Mouse (Mus musculus): ENCODE results near the gene Samd4b.

Gene Samd4b

GRCm38 (mm10) chr7:28444344-28444974 is 153.5 kb downstream of the Samd4b start:
- DNase-seq (ENCODE audit: low spot score in 2 of 2) = no peak

GRCm38 (mm10) chr7:28442688-28443087 is 155.3 kb downstream of the Samd4b start:
- no peak for DNase-seq (ENCODE audit: low spot score in 2 of 2)

- DNase-seq (ENCODE audit: low spot score in 2 of 2) = no peak
These were observed 156.0 kb downstream of the Samd4b start for GRCm38 (mm10) chr7:28441776-28442485.

GRCm38 (mm10) chr7:28440739-28441138 is 157.2 kb downstream of the Samd4b start:
- DNase-seq (ENCODE audit: low spot score in 2 of 2) = no peak

- DNase-seq (ENCODE audit: low spot score in 2 of 2) = no peak
These were observed 159.2 kb downstream of the Samd4b start for GRCm38 (mm10) chr7:28438771-28439170.

- DNase-seq (ENCODE audit: low spot score in 2 of 2) = no peak
These were observed 160.0 kb downstream of the Samd4b start for GRCm38 (mm10) chr7:28437964-28438363.

- peak; percentile 76 to 78 for DNase-seq (ENCODE audit: low spot score in 2 of 2)
These were observed 160.9 kb downstream of the Samd4b start, which contains the start of gene Gmfg for GRCm38 (mm10) chr7:28436932-28437570. Gmfg (plus strand) TSS chr7:28437447.

- peak; percentile 99 to 100 for DNase-seq (ENCODE audit: low spot score in 2 of 2)
These were observed 161.6 kb downstream of the Samd4b start for GRCm38 (mm10) chr7:28436271-28436904.

- peak in 1 of 2 experiments; percentile 29 for DNase-seq (ENCODE audit: low spot score in 2 of 2)
These were observed 162.2 kb downstream of the Samd4b start for GRCm38 (mm10) chr7:28435660-28436259.

- DNase-seq (ENCODE audit: low spot score in 2 of 2) = no peak
These were observed 165.7 kb downstream of the Samd4b start for GRCm38 (mm10) chr7:28432252-28432651.

GRCm38 (mm10) chr7:28430512-28430911 is 167.4 kb downstream of the Samd4b start:
- DNase-seq (ENCODE audit: low spot score in 2 of 2) = no peak

GRCm38 (mm10) chr7:28427738-28428137 is 170.2 kb downstream of the Samd4b start:
- DNase-seq (ENCODE audit: low spot score in 2 of 2) = no peak

- DNase-seq (ENCODE audit: low spot score in 2 of 2) = no peak
These were observed 174.9 kb downstream of the Samd4b start for GRCm38 (mm10) chr7:28423018-28423417.

- no peak for DNase-seq (ENCODE audit: low spot score in 2 of 2)
These were observed 178.5 kb downstream of the Samd4b start for GRCm38 (mm10) chr7:28419416-28419815.

- no peak for DNase-seq (ENCODE audit: low spot score in 2 of 2)
These were observed 179.8 kb downstream of the Samd4b start for GRCm38 (mm10) chr7:28418096-28418670.

GRCm38 (mm10) chr7:28417368-28417767 is 180.6 kb downstream of the Samd4b start:
- no peak for DNase-seq (ENCODE audit: low spot score in 2 of 2)

GRCm38 (mm10) chr7:28412826-28413225 is 185.1 kb downstream of the Samd4b start:
- DNase-seq (ENCODE audit: low spot score in 2 of 2) = no peak

- DNase-seq (ENCODE audit: low spot score in 2 of 2) = no peak
These were observed 187.0 kb downstream of the Samd4b start for GRCm38 (mm10) chr7:28410841-28411475.

GRCm38 (mm10) chr7:28401942-28402341 is 196.0 kb downstream of the Samd4b start:
- no peak for DNase-seq (ENCODE audit: low spot score in 2 of 2)

- no peak for DNase-seq (ENCODE audit: low spot score in 2 of 2)
These were observed 196.9 kb downstream of the Samd4b start for GRCm38 (mm10) chr7:28401030-28401429.

All from frontal cortex, postnatal 14 days (tissue).